Mouse (Mus musculus): Measurements from ENCODE around the gene Ice1. TPM values are rescaled to one million over a fixed set of nuclear protein-coding genes. Genes with fewer than 3 reads are reported as not detected.

Ice1 gene
- total and polyA plus RNA-seq, 3 experiments = 33.5 to 40.1 (median 37.6) TPM

- Histone ChIP-seq H3K4me3 (ENCODE audit: control insufficient read depth in 1 of 2, insufficient read depth in 1 of 2, low read depth in 2 of 2, low read length in 2 of 2) (no peak overlapping the region), H3K27me3 (ENCODE audit: control insufficient read depth in 1 of 2, insufficient read depth in 2 of 2, low read length in 2 of 2) (no peaks in the 10 kb centered on the region), H3K36me3 (ENCODE audit: control insufficient read depth in 1 of 2, insufficient read depth in 2 of 2, low read length in 2 of 2) (no peaks in the 10 kb centered on the region), H3K9me3 (replicated peaks; ENCODE audit: insufficient read depth, low read length) (no peaks in the 10 kb centered on the region), H3K79me2 (ENCODE audit: control insufficient read depth, insufficient read depth, low read length, poor library complexity) (no peaks in the 10 kb centered on the region), H3K27ac (ENCODE audit: control insufficient read depth, low read depth, low read length) (no peak overlapping the region), H3K9ac (ENCODE audit: control insufficient read depth, low read depth, low read length, poor library complexity, severe bottlenecking) (no peak overlapping the region), H3K4me1 (ENCODE audit: control insufficient read depth in 1 of 2, insufficient read depth in 2 of 2, low read length in 2 of 2) (no peaks in the 10 kb centered on the region)
- TF ChIP-seq CHD2 (IDR thresholded peaks at IDR 0.05; ENCODE audit: low read length) (no peak), CTCF (IDR thresholded peaks at IDR 0.05 in 2 of 3, conservative IDR thresholded peaks at IDR 0.05 in 1 of 3; ENCODE audit: control insufficient read depth in 1 of 3, insufficient read depth in 1 of 3, low read depth in 2 of 3, low read length in 3 of 3, poor library complexity in 1 of 3, severe bottlenecking in 1 of 3) (peak; percentile 25 to 38 (median 31); a peak in 4 of 6 replicates), SMC3 (IDR thresholded peaks at IDR 0.05; ENCODE audit: low read depth, low read length) (peak; percentile 33), ZC3H11A (IDR thresholded peaks at IDR 0.05; ENCODE audit: low read depth, low read length) (peak; percentile 7; the same call in 1 of the 2 replicates), RAD21 (IDR thresholded peaks at IDR 0.05; ENCODE audit: low read depth, low read length) (peak; percentile 31)
- peak; percentile 4 for DNase-seq (ENCODE audit: low read depth, low spot score)
Observed at GRCm38 (mm10) chr13:70545261-70545660, 92.2 kb downstream of the Ice1 start.

GRCm38 (mm10) chr13:70539842-70540241 lies 97.6 kb downstream of the Ice1 start:
- no peak overlapping the region for H3K9ac ChIP-seq (ENCODE audit: control insufficient read depth, low read depth, low read length, poor library complexity, severe bottlenecking)
- no peaks in the 10 kb centered on the region for H3K4me1 ChIP-seq (ENCODE audit: control insufficient read depth in 1 of 2, insufficient read depth in 2 of 2, low read length in 2 of 2)
- no peak overlapping the region for H3K4me3 ChIP-seq (ENCODE audit: control insufficient read depth in 1 of 2, insufficient read depth in 1 of 2, low read depth in 2 of 2, low read length in 2 of 2)
- no peaks in the 10 kb centered on the region for H3K79me2 ChIP-seq (ENCODE audit: control insufficient read depth, insufficient read depth, low read length, poor library complexity)
- no peak overlapping the region for H3K27ac ChIP-seq (ENCODE audit: control insufficient read depth, low read depth, low read length)
- no peaks in the 10 kb centered on the region for H3K36me3 ChIP-seq (ENCODE audit: control insufficient read depth in 1 of 2, insufficient read depth in 2 of 2, low read length in 2 of 2)
- no peaks in the 10 kb centered on the region for H3K9me3 ChIP-seq (replicated peaks; ENCODE audit: insufficient read depth, low read length)
- no peaks in the 10 kb centered on the region for H3K27me3 ChIP-seq (ENCODE audit: control insufficient read depth in 1 of 2, insufficient read depth in 2 of 2, low read length in 2 of 2)
- no peak for DNase-seq (ENCODE audit: low read depth, low spot score)
- TF ChIP-seq MAX (IDR thresholded peaks at IDR 0.05; ENCODE audit: low read length) (no peak), MXI1 (IDR thresholded peaks at IDR 0.05; ENCODE audit: low read depth, low read length) (no peak), SIN3A (IDR thresholded peaks at IDR 0.05; ENCODE audit: low read length) (no peak), POLR2AphosphoS5 (IDR thresholded peaks at IDR 0.05; ENCODE audit: borderline replicate concordance, low read depth, low read length) (no peak), ELF1 (IDR thresholded peaks at IDR 0.05; ENCODE audit: low read depth, low read length) (no peak), ETS1 (IDR thresholded peaks at IDR 0.05; ENCODE audit: low read depth, low read length) (no peak), GATA1 (IDR thresholded peaks at IDR 0.05; ENCODE audit: low read depth, low read length) (no peak), HCFC1 (IDR thresholded peaks at IDR 0.05; ENCODE audit: low read depth, low read length) (no peak), USF1 (IDR thresholded peaks at IDR 0.05; ENCODE audit: low read depth, low read length) (no peak), USF2 (IDR thresholded peaks at IDR 0.05; ENCODE audit: borderline replicate concordance in 1 of 2, insufficient read depth in 1 of 2, low read depth in 1 of 2, low read length in 2 of 2) (no peak), ZKSCAN1 (IDR thresholded peaks at IDR 0.05; ENCODE audit: low read depth, low read length) (no peak), CHD2 (IDR thresholded peaks at IDR 0.05; ENCODE audit: low read length) (no peak), MAFK (IDR thresholded peaks at IDR 0.05; ENCODE audit: borderline replicate concordance, low read depth, low read length) (no peak), MEF2A (IDR thresholded peaks at IDR 0.05; ENCODE audit: extremely low read depth, insufficient replicate concordance, low read depth, low read length, poor library complexity, severe bottlenecking) (no peak), TCF12 (IDR thresholded peaks at IDR 0.05; ENCODE audit: low read depth, low read length) (no peak), POLR2AphosphoS2 (IDR thresholded peaks at IDR 0.05; ENCODE audit: low read length) (no peak), RCOR1 (IDR thresholded peaks at IDR 0.05; ENCODE audit: low read depth, low read length) (no peak)

Measured in MEL (cell line).